Mouse (Mus musculus): ENCODE measurements at regions not wholly inside any gene's neighbourhood (a gene's known extent, or its start where the extent isn't known, plus 50 kb on each side); places are given as distances from the start of the nearest gene placed in this dataset.

- WGBS, result 71% methylated on average over 4 of the region's 4 CpGs
- H3K4me3 ChIP-seq, result no peak overlapping the region
- no peaks in the 10 kb centered on the region for H3K36me3 ChIP-seq (ENCODE audit: control insufficient read depth, insufficient read depth, low read length)
- no peaks in the 10 kb centered on the region for H3K4me1 ChIP-seq (ENCODE audit: control insufficient read depth, insufficient read depth, low read length)
- H3K27ac ChIP-seq, result no peak overlapping the region
- H3K9ac ChIP-seq (ENCODE audit: low read depth, low read length), result no peak overlapping the region
- no peaks in the 10 kb centered on the region for H3K79me2 ChIP-seq (replicated peaks; ENCODE audit: control insufficient read depth, insufficient read depth, low read length)
- intact Hi-C loops (cut with DNase I), result no loop called here
- TF ChIP-seq POLR2A (IDR thresholded peaks at IDR 0.05; ENCODE audit: insufficient read depth, low read depth, low read length) (no peak), EP300 (IDR thresholded peaks at IDR 0.05; ENCODE audit: insufficient read depth, low read depth, low read length) (no peak), CTCF (IDR thresholded peaks at IDR 0.05) (no peak)
- H3K27me3 ChIP-seq (ENCODE audit: control insufficient read depth, insufficient read depth, low read length), result no peaks in the 10 kb centered on the region
- DNase-seq, result no peak
Observed at GRCm38 (mm10) chr3:125813798-125814197, 124.6 kb downstream of the Ugt8a start.

- H3K4me3 ChIP-seq, result no peak overlapping the region
- H3K79me2 ChIP-seq (replicated peaks; ENCODE audit: control insufficient read depth, insufficient read depth, low read length), result no peaks in the 10 kb centered on the region
- H3K9ac ChIP-seq (ENCODE audit: low read depth, low read length), result no peak overlapping the region
- H3K4me1 ChIP-seq (ENCODE audit: control insufficient read depth, insufficient read depth, low read length), result no peaks in the 10 kb centered on the region
- TF ChIP-seq POLR2A (IDR thresholded peaks at IDR 0.05; ENCODE audit: insufficient read depth, low read depth, low read length), result no peak
- no peak for TF ChIP-seq EP300 (IDR thresholded peaks at IDR 0.05; ENCODE audit: insufficient read depth, low read depth, low read length)
- no peak for TF ChIP-seq CTCF (IDR thresholded peaks at IDR 0.05)
- no peak overlapping the region for H3K27ac ChIP-seq
- intact Hi-C loops (cut with DNase I), result no loop called here
- H3K36me3 ChIP-seq (ENCODE audit: control insufficient read depth, insufficient read depth, low read length), result no peaks in the 10 kb centered on the region
- 51% methylated on average over 4 of the region's 4 CpGs for whole genome bisulfite sequencing
- peak in 1 of 2 experiments; percentile 21 for DNase-seq
- H3K27me3 ChIP-seq (ENCODE audit: control insufficient read depth, insufficient read depth, low read length), result no peaks in the 10 kb centered on the region
Observed at GRCm38 (mm10) chr3:125812829-125813228, 125.6 kb downstream of the Ugt8a start.

DNA sequence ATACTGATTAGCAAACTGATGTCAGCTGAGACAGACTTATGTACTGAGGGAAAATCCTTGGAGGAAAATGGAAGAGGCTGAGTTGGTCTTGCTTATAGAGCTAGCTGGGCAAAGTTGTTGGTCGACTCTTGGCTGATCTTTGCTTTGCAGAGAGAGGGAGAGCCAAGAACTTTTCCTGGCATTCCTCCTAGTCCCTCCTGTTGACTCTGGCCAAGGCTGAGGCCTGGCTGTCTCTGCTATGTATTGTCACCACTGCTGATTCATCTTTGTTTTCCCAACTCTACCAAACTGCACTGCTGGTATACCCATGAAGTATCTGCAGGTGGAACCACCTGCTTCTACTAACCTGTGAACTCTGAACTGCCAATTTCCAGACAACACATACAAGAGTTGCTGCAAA, 143.8 kb downstream of the Ugt8a start:
- no peaks in the 10 kb centered on the region for H3K27me3 ChIP-seq (ENCODE audit: control insufficient read depth, insufficient read depth, low read length)
- 21% methylated on average over 1 of the region's 1 CpGs for WGBS
- H3K4me1 ChIP-seq (ENCODE audit: control insufficient read depth, insufficient read depth, low read length), result no peaks in the 10 kb centered on the region
- H3K27ac ChIP-seq, result no peak overlapping the region
- TF ChIP-seq POLR2A (IDR thresholded peaks at IDR 0.05; ENCODE audit: insufficient read depth, low read depth, low read length) (no peak), CTCF (IDR thresholded peaks at IDR 0.05) (no peak), EP300 (IDR thresholded peaks at IDR 0.05; ENCODE audit: insufficient read depth, low read depth, low read length) (no peak)
- H3K79me2 ChIP-seq (replicated peaks; ENCODE audit: control insufficient read depth, insufficient read depth, low read length), result no peaks in the 10 kb centered on the region
- no peak overlapping the region for H3K9ac ChIP-seq (ENCODE audit: low read depth, low read length)
- no peak overlapping the region for H3K4me3 ChIP-seq
- intact Hi-C loops (cut with DNase I), result no loop called here
- no peaks in the 10 kb centered on the region for H3K36me3 ChIP-seq (ENCODE audit: control insufficient read depth, insufficient read depth, low read length)
- peak; percentile 17 for DNase-seq

DNA sequence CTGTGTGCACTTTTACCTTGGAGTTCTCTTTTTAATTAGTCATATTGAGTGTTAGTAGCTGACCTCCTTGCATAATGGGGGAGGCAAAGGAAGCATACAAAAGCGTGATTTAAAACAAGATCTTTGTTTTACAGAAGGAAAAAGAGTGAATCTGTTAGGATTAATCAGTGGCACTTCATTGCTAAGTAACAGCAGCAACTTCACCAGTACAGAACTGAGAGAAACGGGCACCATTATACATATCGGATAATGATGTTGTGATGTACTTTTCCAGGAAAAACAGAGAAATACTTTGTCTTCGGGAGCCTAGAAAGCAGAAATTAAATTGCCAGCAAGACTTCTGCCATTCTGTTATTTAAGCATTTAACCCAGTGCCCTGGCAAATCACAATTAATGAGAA, 157.1 kb downstream of the Ugt8a start:
- Histone ChIP-seq H3K36me3 (ENCODE audit: control insufficient read depth, insufficient read depth, low read length) (no peaks in the 10 kb centered on the region), H3K4me3 (no peak overlapping the region), H3K79me2 (replicated peaks; ENCODE audit: control insufficient read depth, insufficient read depth, low read length) (no peaks in the 10 kb centered on the region), H3K9ac (ENCODE audit: low read depth, low read length) (no peak overlapping the region), H3K4me1 (ENCODE audit: control insufficient read depth, insufficient read depth, low read length) (no peaks in the 10 kb centered on the region), H3K27ac (no peak overlapping the region), H3K27me3 (ENCODE audit: control insufficient read depth, insufficient read depth, low read length) (no peaks in the 10 kb centered on the region)
- WGBS, result 71% methylated on average over 4 of the region's 4 CpGs
- intact Hi-C loops (cut with DNase I), result no loop called here
- TF ChIP-seq POLR2A (IDR thresholded peaks at IDR 0.05; ENCODE audit: insufficient read depth, low read depth, low read length), result no peak
- TF ChIP-seq CTCF (IDR thresholded peaks at IDR 0.05), result no peak
- TF ChIP-seq EP300 (IDR thresholded peaks at IDR 0.05; ENCODE audit: insufficient read depth, low read depth, low read length), result no peak
- no peak for DNase-seq

- no peaks in the 10 kb centered on the region for H3K27me3 ChIP-seq (ENCODE audit: control insufficient read depth, insufficient read depth, low read length)
- DNase-seq, result no peak
- WGBS, result 63% methylated on average over 3 of the region's 3 CpGs
- H3K36me3 ChIP-seq (ENCODE audit: control insufficient read depth, insufficient read depth, low read length), result no peaks in the 10 kb centered on the region
- no peak overlapping the region for H3K27ac ChIP-seq
- no peak overlapping the region for H3K4me3 ChIP-seq
- intact Hi-C loops (cut with DNase I), result no loop called here
- no peak overlapping the region for H3K9ac ChIP-seq (ENCODE audit: low read depth, low read length)
- no peaks in the 10 kb centered on the region for H3K79me2 ChIP-seq (replicated peaks; ENCODE audit: control insufficient read depth, insufficient read depth, low read length)
- TF ChIP-seq CTCF (IDR thresholded peaks at IDR 0.05) (no peak), POLR2A (IDR thresholded peaks at IDR 0.05; ENCODE audit: insufficient read depth, low read depth, low read length) (no peak), EP300 (IDR thresholded peaks at IDR 0.05; ENCODE audit: insufficient read depth, low read depth, low read length) (no peak)
- no peaks in the 10 kb centered on the region for H3K4me1 ChIP-seq (ENCODE audit: control insufficient read depth, insufficient read depth, low read length)
Observed at GRCm38 (mm10) chr3:125780251-125780650, 158.2 kb downstream of the Ugt8a start.
